Comparison of ENCODE assay signal across 8 mouse cellular contexts in the genomic region with DNA sequence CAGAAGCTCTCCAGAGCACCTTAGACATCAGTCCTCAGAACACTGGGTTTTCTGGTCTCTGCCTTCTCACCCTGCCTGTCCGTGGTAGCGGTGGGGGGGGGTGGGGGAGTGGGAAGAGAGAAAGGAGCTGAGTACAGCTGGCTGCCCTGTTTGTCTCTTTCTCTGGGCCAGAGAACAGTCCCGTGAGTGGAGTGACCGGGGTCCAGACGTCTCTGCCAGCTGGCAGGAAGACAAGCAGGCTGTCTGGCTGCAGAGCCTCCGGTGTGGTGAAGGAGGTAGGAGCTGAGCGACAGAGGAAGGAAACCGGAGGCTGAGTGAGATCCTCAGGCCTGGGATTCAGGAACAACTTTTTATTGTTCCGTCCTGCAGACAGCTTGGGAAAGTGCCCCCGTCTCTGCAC. TPM values are rescaled to one million over a fixed set of nuclear protein-coding genes. Genes with fewer than 3 reads are reported as not detected.
DNase-seq lines count a peak whose midpoint lies in the region; ATAC-seq and TF ChIP-seq lines count a peak whose summit lies in the region.

No protein-coding gene starts in this region.

- peaks cover 52% of the 10 kb centered on the region for H3K4me1 ChIP-seq in lung, embryonic 14.5 days (ENCODE audit: insufficient read depth)

- peak overlapping the region; percentile 20; the same call in 1 of the 2 replicates for H3K9ac ChIP-seq in lung, embryonic 14.5 days

- no peaks in the 10 kb centered on the region for H3K27me3 ChIP-seq in lung, embryonic 14.5 days (ENCODE audit: insufficient read depth, low read length)

- H3K36me3 ChIP-seq in lung, embryonic 14.5 days (ENCODE audit: insufficient read depth), result no peaks in the 10 kb centered on the region

- H3K9me3 ChIP-seq in lung, embryonic 14.5 days (ENCODE audit: low read depth, low read length), result no peaks in the 10 kb centered on the region

- H3K4me2 ChIP-seq in lung, embryonic 14.5 days, result peak overlapping the region; percentile 44

- no peak overlapping the region for H3K4me3 ChIP-seq in lung, embryonic 14.5 days (ENCODE audit: low read depth, low read length)

- TF ChIP-seq CTCF in lung, embryonic 14.5 days (IDR thresholded peaks at IDR 0.05; ENCODE audit: low read depth), result no peak

- peak; percentile 41 for DNase-seq in embryo, embryonic 11 days
- DNase-seq in embryo, embryonic 10.5 days (ENCODE audit: low spot score), result no peak
- peak; percentile 31 to 39 for DNase-seq in frontal cortex, postnatal 36 days (ENCODE audit: low spot score in 2 of 2)
- peak; percentile 93 for DNase-seq in heart, postnatal 4 days
- peak; percentile 78 to 84 for DNase-seq in kidney, postnatal 4 days
- peak; percentile 85 for DNase-seq in lung, embryonic 14.5 days
- peak; percentile 25 for DNase-seq in retina, embryonic 14.5 days (ENCODE audit: low spot score)

- H3K27ac ChIP-seq in lung, embryonic 14.5 days (ENCODE audit: low read depth), result peak overlapping the region; percentile 84

- peak; percentile 77 for ATAC-seq in lung, embryonic 14.5 days (ENCODE audit: insufficient read depth)
- no peak for ATAC-seq in monocyte, adult 5-6 weeks (replicated peaks; ENCODE audit: insufficient number of reproducible peaks, low FRiP score, low TSS enrichment, poor library complexity, severe bottlenecking)

- 8% methylated on average over 10 of the region's 10 CpGs for WGBS in lung, embryonic 14.5 days

RNA-seq across cellular contexts. Expression of a gene that starts 59.5 kb away (rescaled TPM):
- 10 to 100 TPM; 53.5 to 57.3 TPM for total RNA-seq in heart, postnatal 4 days (2021)
- polyA plus RNA-seq in lung, embryonic 14.5 days (2014; fragmentation: Nextera tagmentation; extraction: Ambion mirVana), result 8.9 and 9.0 TPM in 2 replicates
- 0.29 to 0.39 TPM in 2 of 3 replicates, not detected in the other for total RNA-seq in monocyte, adult 5-6 weeks (2017)

Comparison
In these comparisons a context has a peak if more than half of its experiments do, and no peak if none do; other contexts are left out.
1. RNA of a gene that starts 59.5 kb away (total RNA-seq): 53.5 to 57.3 TPM in heart, postnatal 4 days; 0.29 to 0.39 TPM in monocyte, adult 5-6 weeks; every median in the first group is over 10 times any median in the second.